Mouse (Mus musculus) heart, embryonic 14.5 days (tissue): ENCODE results near the gene Mrpl33. TPM values are rescaled to one million over a fixed set of nuclear protein-coding genes. Genes with fewer than 3 reads are reported as not detected.

Source experiments
- ATAC-seq: fragments of 200-750 bp; cut with Nextera tagmentation; 2 replicates; pipeline ENCODE4 v1.8.0; 2017; ENCODE audit warnings: low read depth, moderate TSS enrichment; ENCODE audit not compliant: insufficient number of reproducible peaks, insufficient read depth, low FRiP score
- H3K27ac ChIP-seq, 2 experiments: fragments of 200-500 bp in 1 of 2; fragments of 300-500 bp in 1 of 2; sonication (generic) in 1 of 2; replicated peaks in 1 of 2; 2 replicates each; pipeline ENCODE4 v1.5.1; 2012 to 2014; ENCODE audit warnings: low read depth in 2 of 2, low read length in 2 of 2, control low read depth in 1 of 2, mild to moderate bottlenecking in 1 of 2, mixed read lengths in 1 of 2; ENCODE audit not compliant: control insufficient read depth in 1 of 2, insufficient read depth in 1 of 2
- H3K27me3 ChIP-seq: fragments of 300-500 bp; sonication (generic); 2 replicates; pipeline ENCODE4 v1.6.1; 2014; ENCODE audit warnings: mild to moderate bottlenecking, low read length, control low read depth; ENCODE audit not compliant: control insufficient read depth, insufficient read depth
- H3K36me3 ChIP-seq: fragments of 300-500 bp; sonication (generic); 2 replicates; pipeline ENCODE4 v1.6.1; 2014; ENCODE audit warnings: mild to moderate bottlenecking, control low read depth, low read length, mixed read lengths; ENCODE audit not compliant: control insufficient read depth, insufficient read depth
- H3K4me1 ChIP-seq, 2 experiments: fragments of 200-500 bp in 1 of 2; fragments of 300-500 bp in 1 of 2; sonication (generic) in 1 of 2; 2 replicates each; pipeline ENCODE4 v1.6.1; 2012 to 2014; ENCODE audit warnings: low read length in 2 of 2, control low read depth in 1 of 2, mixed read lengths in 1 of 2; ENCODE audit not compliant: control insufficient read depth in 2 of 2, insufficient read depth in 2 of 2
- H3K4me2 ChIP-seq: fragments of 300-500 bp; sonication (generic); 2 replicates; pipeline ENCODE4 v1.6.1; 2014; ENCODE audit warnings: mild to moderate bottlenecking, low read length
- H3K4me3 ChIP-seq, 2 experiments: fragments of 200-500 bp in 1 of 2; fragments of 300-500 bp in 1 of 2; sonication (generic) in 1 of 2; 2 replicates each; pipeline ENCODE4 v1.5.1; 2012 to 2014; ENCODE audit warnings: low read length in 2 of 2, mild to moderate bottlenecking in 2 of 2, control low read depth in 1 of 2, low read depth in 1 of 2, moderate library complexity in 1 of 2; ENCODE audit not compliant: control insufficient read depth in 1 of 2, insufficient read depth in 1 of 2
- H3K9ac ChIP-seq: fragments of 300-500 bp; sonication (generic); 2 replicates; pipeline ENCODE4 v1.6.1; 2014; ENCODE audit warnings: mild to moderate bottlenecking, low read length
- H3K9me3 ChIP-seq: fragments of 300-500 bp; sonication (generic); 2 replicates; pipeline ENCODE4 v1.6.1; 2016; ENCODE audit warnings: low read length, control low read depth; ENCODE audit not compliant: control insufficient read depth
- WGBS: fragments of 180-500 bp; shearing (Covaris S2); extraction: QIAGEN DNeasy Blood & Tissue Kit; methylation state at CpG from one replicate; pipeline ENCODE4 v1.1.7; 2014; 5-methylcytosine and 5-hydroxymethylcytosine counted together
- polyA plus RNA-seq: library from polyadenylated mRNA; unstranded; fragments of >200 nt; fragmentation: Nextera tagmentation; extraction: Ambion mirVana; gene quantifications from 2 replicates; pipeline ENCODE4 v1.2.1, GENCODE M21; 2014

The Mrpl33 gene
- polyA plus RNA-seq: 435 and 456 TPM in 2 replicates

- no peaks in the 10 kb centered on the region for H3K36me3 ChIP-seq
- 6% methylated on average over 26 of the region's 26 CpGs for WGBS
- no peaks in the 10 kb centered on the region for H3K27me3 ChIP-seq
- peak; percentile 41; the same call in 1 of the 2 replicates for ATAC-seq
- peak within 1 kb of the TSS; percentile 88 for H3K4me2 ChIP-seq
- H3K4me1 ChIP-seq: peaks cover 10 to 14% of the 10 kb centered on the region in 2 experiments
- peak within 1 kb of the TSS; percentile 8 to 67 for H3K27ac ChIP-seq
- H3K9me3 ChIP-seq: no peaks in the 10 kb centered on the region
- H3K4me3 ChIP-seq: peak within 1 kb of the TSS; percentile 40
- peak within 1 kb of the TSS; percentile 66 for H3K9ac ChIP-seq
Measured at GRCm38 (mm10) chr5:31596481-31597429, at the start of gene Mrpl33. Mrpl33 (plus strand) TSS chr5:31596935.

- Histone ChIP-seq H3K27ac (no peak overlapping the region), H3K36me3 (peaks cover 48% of the 10 kb centered on the region), H3K9me3 (no peaks in the 10 kb centered on the region), H3K27me3 (no peaks in the 10 kb centered on the region), H3K4me3 (no peak overlapping the region), H3K4me2 (no peak overlapping the region), H3K9ac (no peak overlapping the region), H3K4me1 (peaks cover 12 to 14% of the 10 kb centered on the region in 2 experiments)
- WGBS: 71% methylated on average over 1 of the region's 1 CpGs
- no peak for ATAC-seq
Measured at GRCm38 (mm10) chr5:31559401-31559800, 37.3 kb upstream of the Mrpl33 start.

- Histone ChIP-seq H3K9me3 (no peaks in the 10 kb centered on the region), H3K36me3 (peaks cover 39% of the 10 kb centered on the region), H3K4me3 (no peak overlapping the region), H3K4me2 (no peak overlapping the region), H3K4me1 (peaks cover 20 to 23% of the 10 kb centered on the region in 2 experiments), H3K27me3 (no peaks in the 10 kb centered on the region), H3K9ac (no peak overlapping the region), H3K27ac (no peak overlapping the region)
- WGBS: 98% methylated on average over 2 of the region's 2 CpGs
- no peak for ATAC-seq
Measured at GRCm38 (mm10) chr5:31560352-31560751, 36.4 kb upstream of the Mrpl33 start.

- no peaks in the 10 kb centered on the region for H3K9me3 ChIP-seq
- WGBS: 65% methylated on average over 7 of the region's 7 CpGs
- H3K36me3 ChIP-seq: peaks cover 25% of the 10 kb centered on the region
- peak overlapping the region; percentile 59 to 61; a peak in 3 of 4 replicates for H3K27ac ChIP-seq
- H3K4me3 ChIP-seq: no peak overlapping the region
- H3K4me1 ChIP-seq: peaks cover 21 to 24% of the 10 kb centered on the region in 2 experiments
- H3K4me2 ChIP-seq: no peak overlapping the region
- ATAC-seq: no peak
- H3K27me3 ChIP-seq: no peaks in the 10 kb centered on the region
- H3K9ac ChIP-seq: no peak overlapping the region
Measured at GRCm38 (mm10) chr5:31562036-31562666, 34.6 kb upstream of the Mrpl33 start.

GRCm38 (mm10) chr5:31563496-31563895 is 33.2 kb upstream of the Mrpl33 start:
- peaks cover 15% of the 10 kb centered on the region; the same call in 1 of the 2 replicates for H3K36me3 ChIP-seq
- no peaks in the 10 kb centered on the region for H3K27me3 ChIP-seq
- peak overlapping the region in 1 of 2 experiments; percentile 72; a peak in 1 of 4 replicates for H3K27ac ChIP-seq

GRCm38 (mm10) chr5:31563905-31564304 is 32.8 kb upstream of the Mrpl33 start:
- Histone ChIP-seq H3K4me1 (peaks cover 28 to 39% of the 10 kb centered on the region in 2 experiments), H3K4me2 (peak overlapping the region; percentile 27; the same call in 1 of the 2 replicates), H3K36me3 (peaks cover 15% of the 10 kb centered on the region; the same call in 1 of the 2 replicates), H3K27me3 (no peaks in the 10 kb centered on the region), H3K27ac (peak overlapping the region in 1 of 2 experiments; percentile 72; a peak in 1 of 4 replicates), H3K9ac (peak overlapping the region; percentile 44), H3K4me3 (no peak overlapping the region), H3K9me3 (no peaks in the 10 kb centered on the region)
- WGBS: 35% methylated on average over 7 of the region's 7 CpGs
- ATAC-seq: no peak

More at GRCm38 (mm10) chr5:31563496-31563895, 33.2 kb upstream of the Mrpl33 start:
- peaks cover 24 to 35% of the 10 kb centered on the region in 2 experiments for H3K4me1 ChIP-seq
- H3K4me2 ChIP-seq: peak overlapping the region; percentile 27; the same call in 1 of the 2 replicates
- no peaks in the 10 kb centered on the region for H3K9me3 ChIP-seq
- 0 out of 2 replicates have a peak overlapping the region, but pooled peaks have one; percentile 44 for H3K9ac ChIP-seq
- WGBS: 3% methylated on average over 6 of the region's 6 CpGs
- ATAC-seq: no peak
- no peak overlapping the region for H3K4me3 ChIP-seq

- Histone ChIP-seq H3K9ac (no peak overlapping the region; the same call in 1 of the 2 replicates), H3K4me2 (no peak overlapping the region), H3K4me1 (peaks cover 30 to 47% of the 10 kb centered on the region in 2 experiments), H3K9me3 (no peaks in the 10 kb centered on the region), H3K27ac (peak overlapping the region; percentile 18 to 72), H3K27me3 (no peaks in the 10 kb centered on the region), H3K4me3 (no peak overlapping the region), H3K36me3 (peaks cover 9% of the 10 kb centered on the region; the same call in 1 of the 2 replicates)
- 34% methylated on average over 4 of the region's 4 CpGs for WGBS
- peak; percentile 45; the same call in 1 of the 2 replicates for ATAC-seq
Measured at GRCm38 (mm10) chr5:31564976-31565375, 31.8 kb upstream of the Mrpl33 start.
